ENCODE assay signal across 13 mouse cellular contexts in genomic region chr9:63664300-63664745, GRCm38 (mm10).
A peak's percentile ranks its signal among the peaks of the same experiment; 100 is the strongest.
DNase-seq lines count a peak whose midpoint lies in the region; ATAC-seq and TF ChIP-seq lines count a peak whose summit lies in the region.
"Had no signal": no experiment of that assay in that cellular context is flagged by ENCODE, and none has a peak within 500 bp of the region (broad histone marks: within the 10 kb centered on the region; RNA-seq: fewer than 3 reads in every experiment).

No protein-coding gene starts in this region.

- 73% methylated on average over 2 of the region's 2 CpGs for WGBS in lung, embryonic 15.5 days
- 54% methylated on average over 2 of the region's 2 CpGs for WGBS in intestine, postnatal 0 days
- 82% methylated on average over 2 of the region's 2 CpGs for WGBS in limb, embryonic 10.5 days
- 82% methylated on average over 2 of the region's 2 CpGs for WGBS in thymus, adult 2 months

- no peak for ATAC-seq in lung, embryonic 15.5 days (ENCODE audit: borderline replicate concordance, extremely low read depth, low FRiP score, low TSS enrichment)
- no peak for ATAC-seq in intestine, postnatal 0 days

- TF ChIP-seq CTCF in intestine, postnatal 0 days (IDR thresholded peaks at IDR 0.05; ENCODE audit: low read depth) = no peak
- no peak for TF ChIP-seq CTCF in thymus, adult 2 months (IDR thresholded peaks at IDR 0.05; ENCODE audit: borderline replicate concordance, control insufficient read depth, extremely low read depth, insufficient read depth, low read length, poor library complexity)

- DNase-seq in lung, postnatal 25 days (ENCODE audit: low spot score) = no peak
- peak; percentile 66 for DNase-seq in adrenal gland, postnatal 14 days
- DNase-seq in limb, embryonic 10.5 days (ENCODE audit: low spot score) = no peak
- DNase-seq in frontal cortex, postnatal 36 days (ENCODE audit: low spot score in 2 of 2) = no peak
- no peak for DNase-seq in thymus, adult 2 months
- DNase-seq in lung, adult 18-20 months = no peak
- DNase-seq: cerebellum, adult 2 months; gastrocnemius, postnatal 10 days; heart, postnatal 36 days; right cerebral cortex, postnatal 4 days had no signal

- no peak overlapping the region for H3K9ac ChIP-seq in lung, embryonic 15.5 days
- no peak overlapping the region for H3K9ac ChIP-seq in intestine, postnatal 0 days (ENCODE audit: low read depth, low read length)
- H3K9ac ChIP-seq: liver, embryonic 15.5 days had no signal

- no peak overlapping the region for H3K4me2 ChIP-seq in lung, embryonic 15.5 days
- H3K4me2 ChIP-seq in intestine, postnatal 0 days (replicated peaks; ENCODE audit: low read depth) = no peak overlapping the region
- H3K4me2 ChIP-seq: liver, embryonic 15.5 days had no signal

- H3K4me3 ChIP-seq in lung, embryonic 15.5 days = no peak overlapping the region
- no peak overlapping the region for H3K4me3 ChIP-seq in intestine, postnatal 0 days (ENCODE audit: low read depth, low read length)
- H3K4me3 ChIP-seq in limb, embryonic 10.5 days = no peak overlapping the region
- no peak overlapping the region for H3K4me3 ChIP-seq in thymus, adult 2 months (ENCODE audit: control insufficient read depth, insufficient read depth, low read length)
- H3K4me3 ChIP-seq: liver, embryonic 15.5 days had no signal

- H3K27me3 ChIP-seq in lung, embryonic 15.5 days = no peaks in the 10 kb centered on the region
- no peaks in the 10 kb centered on the region for H3K27me3 ChIP-seq in intestine, postnatal 0 days (replicated peaks; ENCODE audit: control insufficient read depth, insufficient read depth, low read length)
- H3K27me3 ChIP-seq in limb, embryonic 10.5 days (ENCODE audit: low read depth, poor library complexity, severe bottlenecking) = no peaks in the 10 kb centered on the region
- no peaks in the 10 kb centered on the region for H3K27me3 ChIP-seq in thymus, adult 2 months (ENCODE audit: control insufficient read depth, insufficient read depth, low read length)
- H3K27me3 ChIP-seq: liver, embryonic 15.5 days had no signal

- H3K27ac ChIP-seq in lung, embryonic 15.5 days = peak overlapping the region; percentile 72
- peak overlapping the region; percentile 82 for H3K27ac ChIP-seq in intestine, postnatal 0 days (ENCODE audit: low read depth, low read length)
- H3K27ac ChIP-seq in limb, embryonic 10.5 days = peak overlapping the region; percentile 76
- H3K27ac ChIP-seq in thymus, adult 2 months (ENCODE audit: control insufficient read depth, insufficient read depth, low read length) = no peak overlapping the region
- H3K27ac ChIP-seq: liver, embryonic 15.5 days had no signal

- H3K36me3 ChIP-seq in lung, embryonic 15.5 days = peaks cover 22% of the 10 kb centered on the region; the same call in 1 of the 2 replicates
- H3K36me3 ChIP-seq in intestine, postnatal 0 days (ENCODE audit: control insufficient read depth, insufficient read depth) = peaks cover 15% of the 10 kb centered on the region; the same call in 1 of the 2 replicates
- H3K36me3 ChIP-seq in limb, embryonic 10.5 days = peaks cover 84% of the 10 kb centered on the region
- no peaks in the 10 kb centered on the region; the same call in 1 of the 2 replicates for H3K36me3 ChIP-seq in thymus, adult 2 months (ENCODE audit: control insufficient read depth, insufficient read depth, low read length)

- no peaks in the 10 kb centered on the region for H3K9me3 ChIP-seq in lung, embryonic 15.5 days
- H3K9me3 ChIP-seq in intestine, postnatal 0 days (ENCODE audit: control insufficient read depth) = no peaks in the 10 kb centered on the region
- H3K9me3 ChIP-seq in limb, embryonic 10.5 days (replicated peaks) = no peaks in the 10 kb centered on the region
- H3K9me3 ChIP-seq: liver, embryonic 15.5 days had no signal

- no peak for TF ChIP-seq POLR2A in thymus, adult 2 months (IDR thresholded peaks at IDR 0.05; ENCODE audit: control insufficient read depth, extremely low read depth, insufficient read depth, low read length, poor library complexity)

- peaks cover 62% of the 10 kb centered on the region for H3K4me1 ChIP-seq in lung, embryonic 15.5 days
- peaks cover 23% of the 10 kb centered on the region; the same call in 1 of the 2 replicates for H3K4me1 ChIP-seq in intestine, postnatal 0 days (replicated peaks; ENCODE audit: control insufficient read depth, insufficient read depth, low read length)
- peaks cover 66% of the 10 kb centered on the region for H3K4me1 ChIP-seq in limb, embryonic 10.5 days
- H3K4me1 ChIP-seq in thymus, adult 2 months (replicated peaks; ENCODE audit: control insufficient read depth, insufficient read depth, low read length) = no peaks in the 10 kb centered on the region; the same call in 1 of the 2 replicates
- H3K4me1 ChIP-seq: liver, embryonic 15.5 days had no signal
